Mouse (Mus musculus) intestine, embryonic 16.5 days (tissue): ENCODE measurements around the gene Fut2. TPM values are rescaled to one million over a fixed set of nuclear protein-coding genes. Genes with fewer than 3 reads are reported as not detected.

Experiments
- ATAC-seq: fragments of 200-750 bp; cut with Nextera tagmentation; 2 replicates; pipeline ENCODE4 v1.8.0; 2017; ENCODE audit warnings: moderate TSS enrichment, moderate library complexity
- H3K27ac ChIP-seq: fragments of 300-500 bp; sonication (generic); 2 replicates; pipeline ENCODE4 v1.5.1; 2014; ENCODE audit warnings: mild to moderate bottlenecking, low read length
- H3K27me3 ChIP-seq: fragments of 300-500 bp; sonication (generic); replicated peaks from 2 replicates; pipeline ENCODE4 v1.6.1; 2014; ENCODE audit warnings: low read length, control low read depth, mixed read lengths; ENCODE audit not compliant: control insufficient read depth, insufficient read depth
- H3K36me3 ChIP-seq: fragments of 300-500 bp; sonication (generic); 2 replicates; pipeline ENCODE4 v1.6.1; 2014; ENCODE audit warnings: low read length, control low read depth; ENCODE audit not compliant: control insufficient read depth, insufficient read depth
- H3K4me1 ChIP-seq: fragments of 300-500 bp; sonication (generic); 2 replicates; pipeline ENCODE4 v1.6.1; 2014; ENCODE audit warnings: low read length, control low read depth, mixed read lengths; ENCODE audit not compliant: control insufficient read depth, insufficient read depth
- H3K4me2 ChIP-seq: fragments of 300-500 bp; sonication (generic); 2 replicates; pipeline ENCODE4 v1.6.1; 2014; ENCODE audit warnings: low read depth, low read length, control low read depth
- H3K4me3 ChIP-seq: fragments of 300-500 bp; sonication (generic); 2 replicates; pipeline ENCODE4 v1.5.1; 2014; ENCODE audit warnings: mild to moderate bottlenecking, low read length
- H3K9ac ChIP-seq: fragments of 300-500 bp; sonication (generic); 2 replicates; pipeline ENCODE4 v1.6.1; 2014; ENCODE audit warnings: low read depth, low read length
- H3K9me3 ChIP-seq: fragments of 300-500 bp; sonication (generic); 2 replicates; pipeline ENCODE4 v1.6.1; 2016; ENCODE audit warnings: low read length, control low read depth; ENCODE audit not compliant: control insufficient read depth
- WGBS: fragments of 180-500 bp; shearing (Covaris S2); extraction: QIAGEN DNeasy Blood & Tissue Kit; methylation state at CpG from one replicate; pipeline ENCODE4 v1.1.7; 2014; 5-methylcytosine and 5-hydroxymethylcytosine counted together
- polyA plus RNA-seq: library from polyadenylated mRNA; unstranded; fragments of >200 nt; fragmentation: Nextera tagmentation; extraction: Ambion mirVana; gene quantifications from 2 replicates; pipeline ENCODE4 v1.2.1, GENCODE M21; 2015

The Fut2 gene
- polyA plus RNA-seq, 1 experiment from 2014 or later, result 21.7 TPM

- no peak overlapping the region for H3K27ac ChIP-seq
- H3K9ac ChIP-seq, result no peak overlapping the region
- no peaks in the 10 kb centered on the region for H3K27me3 ChIP-seq
- WGBS, result 74% methylated on average over 9 of the region's 9 CpGs
- H3K4me1 ChIP-seq, result peaks cover 3% of the 10 kb centered on the region; the same call in 1 of the 2 replicates
- H3K4me3 ChIP-seq, result no peak overlapping the region
- no peaks in the 10 kb centered on the region for H3K36me3 ChIP-seq
- H3K9me3 ChIP-seq, result no peaks in the 10 kb centered on the region
- H3K4me2 ChIP-seq, result no peak overlapping the region
- no peak for ATAC-seq
These were observed 60.4 kb downstream of the Fut2 start for GRCm38 (mm10) chr7:45605704-45606289.

GRCm38 (mm10) chr7:45598960-45599879 lies 67.0 kb downstream of the Fut2 start:
- peak overlapping the region; percentile 35 for H3K4me2 ChIP-seq
- peak overlapping the region; percentile 33; the same call in 1 of the 2 replicates for H3K9ac ChIP-seq
- 34% methylated on average over 18 of the region's 18 CpGs for WGBS
- no peak overlapping the region for H3K27ac ChIP-seq
- peak; percentile 78 for ATAC-seq
- no peak overlapping the region; the same call in 1 of the 2 replicates for H3K4me3 ChIP-seq
- no peaks in the 10 kb centered on the region for H3K36me3 ChIP-seq
- no peaks in the 10 kb centered on the region for H3K9me3 ChIP-seq
- 0 out of 2 replicates have a peak, but pooled peaks cover 2% of the 10 kb centered on the region for H3K27me3 ChIP-seq
- H3K4me1 ChIP-seq, result peaks cover 13% of the 10 kb centered on the region

Other genes starting within 250 kb of the Fut2 start
- 0.28 TPM in 1 of 2 replicates, not detected in the other for gene Lhb, start 245.6 kb downstream of the Fut2 start, polyA plus RNA-seq
- 49.4 and 53.1 TPM in 2 replicates for gene Gys1, start 231.6 kb downstream of the Fut2 start, polyA plus RNA-seq
- 121 and 134 TPM in 2 replicates for gene Ruvbl2, start 228.3 kb downstream of the Fut2 start, polyA plus RNA-seq
- gene Ftl1, start 206.5 kb downstream of the Fut2 start, polyA plus RNA-seq, result 7,117 and 7,555 TPM in 2 replicates
- 178 and 185 TPM in 2 replicates for gene Bax, start 199.5 kb downstream of the Fut2 start, polyA plus RNA-seq
- gene Tulp2, start 184.5 kb downstream of the Fut2 start, polyA plus RNA-seq, result 0.78 and 0.93 TPM in 2 replicates
- gene Gm45808, start 179.6 kb downstream of the Fut2 start, polyA plus RNA-seq, result not detected in 2 replicates
- 1.9 and 2.2 TPM in 2 replicates for gene Dhdh, start 177.6 kb downstream of the Fut2 start, polyA plus RNA-seq
- gene Nucb1, start 156.0 kb downstream of the Fut2 start, polyA plus RNA-seq, result 251 and 266 TPM in 2 replicates
- gene Ppp1r15a, start 140.1 kb downstream of the Fut2 start, polyA plus RNA-seq, result 17.3 and 19.1 TPM in 2 replicates
- 1.4 and 1.6 TPM in 2 replicates for gene Plekha4, start 140.1 kb downstream of the Fut2 start, polyA plus RNA-seq
- 2.9 and 3.3 TPM in 2 replicates for gene Hsd17b14, start 111.5 kb downstream of the Fut2 start, polyA plus RNA-seq
- 59.9 and 65.4 TPM in 2 replicates for gene Bcat2, start 96.2 kb downstream of the Fut2 start, polyA plus RNA-seq
- 0.23 TPM in 1 of 2 replicates, not detected in the other for gene Fgf21, start 50.9 kb downstream of the Fut2 start, polyA plus RNA-seq
- 0.48 and 0.61 TPM in 2 replicates for gene Fut1, start 49.1 kb downstream of the Fut2 start, polyA plus RNA-seq
- gene Izumo1, start 44.6 kb downstream of the Fut2 start, polyA plus RNA-seq, result 0.07 and 0.15 TPM in 2 replicates
- 3.4 and 4.4 TPM in 2 replicates for gene Rasip1, start 38.9 kb downstream of the Fut2 start, polyA plus RNA-seq
- 5.0 and 6.3 TPM in 2 replicates for gene Mamstr, start 26.4 kb downstream of the Fut2 start, polyA plus RNA-seq
- gene Ntn5, start 17.6 kb upstream of the Fut2 start, polyA plus RNA-seq, result 0.34 and 0.53 TPM in 2 replicates
- 1.9 and 2.7 TPM in 2 replicates for gene Sec1, start 28.0 kb upstream of the Fut2 start, polyA plus RNA-seq
- gene Car11, start 33.4 kb upstream of the Fut2 start, polyA plus RNA-seq, result 4.1 and 5.3 TPM in 2 replicates
- gene Dbp, start 38.7 kb upstream of the Fut2 start, polyA plus RNA-seq, result 2.3 and 3.2 TPM in 2 replicates
- gene Rpl18, start 49.1 kb upstream of the Fut2 start, polyA plus RNA-seq, result 1,070 and 1,157 TPM in 2 replicates
- gene Sphk2, start 51.6 kb upstream of the Fut2 start, polyA plus RNA-seq, result 55.6 and 59.2 TPM in 2 replicates
- gene Fam83e, start 54.8 kb upstream of the Fut2 start, polyA plus RNA-seq, result 30.9 and 34.2 TPM in 2 replicates
- 0.86 and 1.0 TPM in 2 replicates for gene Spaca4, start 59.4 kb upstream of the Fut2 start, polyA plus RNA-seq
- gene Lmtk3, start 117.3 kb upstream of the Fut2 start, polyA plus RNA-seq, result 0.47 and 0.51 TPM in 2 replicates
- 3.9 and 4.8 TPM in 2 replicates for gene Sult2b1, start 118.3 kb upstream of the Fut2 start, polyA plus RNA-seq
- gene Cyth2, start 148.2 kb upstream of the Fut2 start, polyA plus RNA-seq, result 77.1 and 78.2 TPM in 2 replicates
- gene Kcnj14, start 158.4 kb upstream of the Fut2 start, polyA plus RNA-seq, result 0.65 and 0.78 TPM in 2 replicates
- 57.0 and 63.0 TPM in 2 replicates for gene Grwd1, start 164.6 kb upstream of the Fut2 start, polyA plus RNA-seq
- 90.6 and 94.9 TPM in 2 replicates for gene Kdelr1, start 206.4 kb upstream of the Fut2 start, polyA plus RNA-seq
- 0.31 and 0.39 TPM in 2 replicates for gene Grin2d, start 212.0 kb upstream of the Fut2 start, polyA plus RNA-seq
- gene Syngr4, start 230.3 kb upstream of the Fut2 start, polyA plus RNA-seq, result 0.62 and 0.98 TPM in 2 replicates
- gene Tmem143, start 230.5 kb upstream of the Fut2 start, polyA plus RNA-seq, result 8.1 TPM in 2 replicates